Mouse (Mus musculus) cerebellum, adult 11 months (tissue): ENCODE data around the gene Chrna9.
A peak's percentile ranks its signal among the peaks of the same experiment; 100 is the strongest.

Experiments used
- DNase-seq: peaks from one replicate; pipeline ENCODE4 v3.0.0; 2022

Gene Chrna9

GRCm38 (mm10) chr5:65919904-65920303 lies 14.8 kb upstream of the Chrna9 start:
- no peak for DNase-seq

GRCm38 (mm10) chr5:65920701-65921426 lies 13.9 kb upstream of the Chrna9 start:
- DNase-seq: no peak

- no peak for DNase-seq
These were observed 13.1 kb upstream of the Chrna9 start for GRCm38 (mm10) chr5:65921477-65922138.

GRCm38 (mm10) chr5:65926666-65927065 lies 8.1 kb upstream of the Chrna9 start:
- no peak for DNase-seq

GRCm38 (mm10) chr5:65929162-65929561 lies 5.6 kb upstream of the Chrna9 start:
- no peak for DNase-seq

- no peak for DNase-seq
These were observed 4.5 kb upstream of the Chrna9 start for GRCm38 (mm10) chr5:65930171-65930570.

- no peak for DNase-seq
These were observed 1.5 kb upstream of the Chrna9 start for GRCm38 (mm10) chr5:65933258-65933657.

GRCm38 (mm10) chr5:65933764-65934163 lies 957 bp upstream of the Chrna9 start:
- DNase-seq: no peak

- DNase-seq: no peak
These were observed 2.4 kb downstream of the Chrna9 start for GRCm38 (mm10) chr5:65937011-65937726.

- DNase-seq: peak; percentile 38
These were observed 3.4 kb downstream of the Chrna9 start for GRCm38 (mm10) chr5:65937998-65938715.

GRCm38 (mm10) chr5:65941145-65941544 lies 6.4 kb downstream of the Chrna9 start:
- DNase-seq: no peak

- no peak for DNase-seq
These were observed 15.1 kb downstream of the Chrna9 start for GRCm38 (mm10) chr5:65949822-65950221.

GRCm38 (mm10) chr5:65950236-65950635 lies 15.5 kb downstream of the Chrna9 start:
- DNase-seq: no peak

GRCm38 (mm10) chr5:65950679-65951512 lies 16.2 kb downstream of the Chrna9 start:
- DNase-seq: no peak

- DNase-seq: no peak
These were observed 16.8 kb downstream of the Chrna9 start for GRCm38 (mm10) chr5:65951513-65951909.

- DNase-seq: no peak
These were observed 19.7 kb downstream of the Chrna9 start for GRCm38 (mm10) chr5:65954130-65955080.

GRCm38 (mm10) chr5:65955343-65956143 lies 20.8 kb downstream of the Chrna9 start:
- peak; percentile 20 for DNase-seq

GRCm38 (mm10) chr5:65956144-65957008 lies 21.7 kb downstream of the Chrna9 start:
- DNase-seq: no peak

GRCm38 (mm10) chr5:65958597-65958996 lies 23.9 kb downstream of the Chrna9 start:
- DNase-seq: no peak
